Mouse (Mus musculus): ENCODE results near the gene 4930522H14Rik. TPM values are rescaled to one million over a fixed set of nuclear protein-coding genes. Genes with fewer than 3 reads are reported as not detected.

4930522H14Rik gene
- polyA plus RNA-seq (2015; fragmentation: Nextera tagmentation; extraction: Ambion mirVana) = not detected in 2 replicates

- Histone ChIP-seq H3K4me3 (ENCODE audit: low read length) (no peak within 1 kb of the TSS), H3K36me3 (ENCODE audit: control insufficient read depth, insufficient read depth, low read length) (no peaks in the 10 kb centered on the region), H3K9me3 (ENCODE audit: control insufficient read depth, low read length) (no peaks in the 10 kb centered on the region), H3K27ac (ENCODE audit: low read length) (no peak within 1 kb of the TSS), H3K9ac (ENCODE audit: low read depth, low read length) (no peak within 1 kb of the TSS), H3K4me2 (ENCODE audit: low read depth, low read length) (no peak within 1 kb of the TSS), H3K4me1 (ENCODE audit: control insufficient read depth, insufficient read depth, low read length) (no peaks in the 10 kb centered on the region), H3K27me3 (replicated peaks; ENCODE audit: control insufficient read depth, insufficient read depth, low read length) (no peaks in the 10 kb centered on the region)
- ATAC-seq = no peak
- whole genome bisulfite sequencing = 90% methylated on average over 2 of the region's 2 CpGs
Observed at GRCm38 (mm10) chr4:109531111-109531510, at the start of gene 4930522H14Rik. Gene 4930522H14Rik (minus strand): TSS chr4:109531297.

DNA sequence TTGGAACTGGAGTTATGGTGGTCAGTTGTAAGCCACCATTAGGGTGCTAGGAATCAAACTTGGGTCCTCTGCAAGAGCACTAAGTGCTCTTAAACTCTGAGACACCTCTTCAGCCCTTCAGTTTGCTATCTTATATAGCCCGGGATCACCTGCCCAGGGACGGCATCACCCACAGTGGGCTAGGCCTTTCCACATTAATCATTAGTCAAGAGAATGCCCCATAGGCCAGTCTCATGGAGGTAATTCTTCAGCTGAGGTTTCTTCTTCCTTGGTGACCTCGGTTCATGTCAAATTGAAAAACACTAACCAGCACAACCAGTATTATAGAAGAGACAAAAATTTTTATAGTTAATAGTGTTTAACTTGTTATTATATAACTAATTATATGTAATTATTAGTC is 47.3 kb upstream of the 4930522H14Rik start:
- Histone ChIP-seq H3K4me2 (ENCODE audit: low read depth, low read length) (no peak overlapping the region), H3K36me3 (ENCODE audit: control insufficient read depth, insufficient read depth, low read length) (no peaks in the 10 kb centered on the region), H3K27ac (ENCODE audit: low read length) (no peak overlapping the region), H3K27me3 (replicated peaks; ENCODE audit: control insufficient read depth, insufficient read depth, low read length) (no peaks in the 10 kb centered on the region), H3K9me3 (ENCODE audit: control insufficient read depth, low read length) (no peaks in the 10 kb centered on the region), H3K9ac (ENCODE audit: low read depth, low read length) (no peak overlapping the region), H3K4me3 (ENCODE audit: low read length) (no peak overlapping the region), H3K4me1 (ENCODE audit: control insufficient read depth, insufficient read depth, low read length) (no peaks in the 10 kb centered on the region)
- no peak for ATAC-seq
- WGBS = 75% methylated on average over 3 of the region's 3 CpGs

- Histone ChIP-seq H3K4me1 (ENCODE audit: control insufficient read depth, insufficient read depth, low read length) (no peaks in the 10 kb centered on the region), H3K4me3 (ENCODE audit: low read length) (no peak overlapping the region), H3K9me3 (ENCODE audit: control insufficient read depth, low read length) (no peaks in the 10 kb centered on the region), H3K27ac (ENCODE audit: low read length) (no peak overlapping the region), H3K36me3 (ENCODE audit: control insufficient read depth, insufficient read depth, low read length) (no peaks in the 10 kb centered on the region), H3K27me3 (replicated peaks; ENCODE audit: control insufficient read depth, insufficient read depth, low read length) (no peaks in the 10 kb centered on the region), H3K9ac (ENCODE audit: low read depth, low read length) (no peak overlapping the region), H3K4me2 (ENCODE audit: low read depth, low read length) (no peak overlapping the region)
- no peak for ATAC-seq
- 75% methylated on average over 5 of the region's 5 CpGs for WGBS
Observed at GRCm38 (mm10) chr4:109576933-109577332, 45.8 kb upstream of the 4930522H14Rik start.

DNA sequence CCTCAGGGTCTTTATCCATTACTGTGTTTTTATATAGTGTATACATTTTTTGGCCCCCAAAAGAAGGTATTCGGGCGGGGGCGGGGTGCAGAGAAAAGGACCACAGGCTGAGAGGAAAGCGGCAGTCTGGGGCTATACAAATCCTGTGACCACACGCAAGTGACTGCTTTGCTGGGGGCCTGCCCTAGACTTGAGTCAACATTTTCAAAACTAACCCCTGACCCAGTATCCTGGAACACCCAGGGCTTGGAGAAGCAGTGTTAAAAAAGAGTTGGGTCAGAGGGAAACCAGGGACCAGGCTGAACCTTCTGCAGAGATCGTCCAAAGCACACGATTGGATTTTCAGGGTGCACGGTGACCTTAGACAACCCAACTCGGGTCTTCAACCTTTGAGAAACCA is 43.7 kb upstream of the 4930522H14Rik start:
- no peak overlapping the region for H3K4me2 ChIP-seq (ENCODE audit: low read depth, low read length)
- H3K9me3 ChIP-seq (ENCODE audit: control insufficient read depth, low read length) = no peaks in the 10 kb centered on the region
- no peak for ATAC-seq
- H3K4me3 ChIP-seq (ENCODE audit: low read length) = no peak overlapping the region
- no peaks in the 10 kb centered on the region for H3K27me3 ChIP-seq (replicated peaks; ENCODE audit: control insufficient read depth, insufficient read depth, low read length)
- no peaks in the 10 kb centered on the region for H3K36me3 ChIP-seq (ENCODE audit: control insufficient read depth, insufficient read depth, low read length)
- H3K27ac ChIP-seq (ENCODE audit: low read length) = no peak overlapping the region
- WGBS = 77% methylated on average over 9 of the region's 9 CpGs
- no peak overlapping the region for H3K9ac ChIP-seq (ENCODE audit: low read depth, low read length)
- no peaks in the 10 kb centered on the region for H3K4me1 ChIP-seq (ENCODE audit: control insufficient read depth, insufficient read depth, low read length)

- no peak for ATAC-seq
Observed at GRCm38 (mm10) chr4:109574331-109574730, 43.2 kb upstream of the 4930522H14Rik start.

DNA sequence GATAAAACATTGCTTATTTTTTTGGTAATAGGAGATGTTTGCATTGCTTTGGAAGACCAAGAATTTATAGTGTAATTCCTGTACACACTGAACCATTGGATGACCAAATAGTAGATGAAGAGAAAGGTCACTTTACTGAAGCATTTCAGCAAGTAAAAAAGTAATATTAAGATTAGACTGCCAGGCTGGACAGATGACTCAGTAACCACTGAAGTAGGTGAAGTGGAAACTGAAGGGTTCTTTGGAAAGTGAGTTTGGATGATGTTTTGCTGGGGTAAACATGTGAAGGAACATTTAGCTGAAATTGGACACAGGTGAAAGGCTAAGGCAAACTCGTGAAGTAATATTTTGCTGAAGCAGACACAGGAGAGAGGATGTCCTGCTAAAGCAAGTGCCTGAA is 41.5 kb upstream of the 4930522H14Rik start:
- 83% methylated on average over 1 of the region's 1 CpGs for WGBS
- Histone ChIP-seq H3K36me3 (ENCODE audit: control insufficient read depth, insufficient read depth, low read length) (no peaks in the 10 kb centered on the region), H3K9me3 (ENCODE audit: control insufficient read depth, low read length) (no peaks in the 10 kb centered on the region), H3K27ac (ENCODE audit: low read length) (no peak overlapping the region), H3K4me1 (ENCODE audit: control insufficient read depth, insufficient read depth, low read length) (no peaks in the 10 kb centered on the region), H3K4me3 (ENCODE audit: low read length) (no peak overlapping the region), H3K4me2 (ENCODE audit: low read depth, low read length) (no peak overlapping the region), H3K9ac (ENCODE audit: low read depth, low read length) (no peak overlapping the region), H3K27me3 (replicated peaks; ENCODE audit: control insufficient read depth, insufficient read depth, low read length) (no peaks in the 10 kb centered on the region)
- ATAC-seq = no peak

More at GRCm38 (mm10) chr4:109574331-109574730, 43.2 kb upstream of the 4930522H14Rik start:
- Histone ChIP-seq H3K9me3 (ENCODE audit: control insufficient read depth, low read length) (no peaks in the 10 kb centered on the region), H3K9ac (ENCODE audit: low read depth, low read length) (no peak overlapping the region), H3K4me3 (ENCODE audit: low read length) (no peak overlapping the region), H3K36me3 (ENCODE audit: control insufficient read depth, insufficient read depth, low read length) (no peaks in the 10 kb centered on the region), H3K27ac (ENCODE audit: low read length) (no peak overlapping the region), H3K27me3 (replicated peaks; ENCODE audit: control insufficient read depth, insufficient read depth, low read length) (no peaks in the 10 kb centered on the region), H3K4me2 (ENCODE audit: low read depth, low read length) (no peak overlapping the region), H3K4me1 (ENCODE audit: control insufficient read depth, insufficient read depth, low read length) (no peaks in the 10 kb centered on the region)
- 51% methylated on average over 8 of the region's 8 CpGs for WGBS

DNA sequence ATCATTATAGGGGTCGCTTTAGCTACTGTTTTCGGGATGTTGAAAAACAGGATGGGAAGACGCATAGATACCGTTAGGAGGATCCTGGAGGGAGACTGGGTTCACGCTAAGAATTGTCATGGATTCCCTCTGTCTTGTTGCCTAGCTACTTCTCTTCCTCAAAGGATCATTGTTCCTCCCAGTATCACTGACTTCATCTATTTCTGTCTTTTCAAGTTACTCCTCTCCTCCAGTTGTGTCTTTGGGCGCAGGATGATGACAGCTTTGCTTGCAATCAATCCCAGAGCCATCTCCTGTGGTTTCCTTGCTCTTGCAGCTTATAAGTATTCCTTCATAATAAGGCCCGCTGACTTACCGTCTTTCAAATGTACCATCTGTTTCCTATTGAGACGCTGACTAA is 38.3 kb upstream of the 4930522H14Rik start:
- Histone ChIP-seq H3K36me3 (ENCODE audit: control insufficient read depth, insufficient read depth, low read length) (no peaks in the 10 kb centered on the region), H3K9ac (ENCODE audit: low read depth, low read length) (no peak overlapping the region), H3K4me3 (ENCODE audit: low read length) (no peak overlapping the region), H3K9me3 (ENCODE audit: control insufficient read depth, low read length) (no peaks in the 10 kb centered on the region), H3K4me2 (ENCODE audit: low read depth, low read length) (no peak overlapping the region), H3K27me3 (replicated peaks; ENCODE audit: control insufficient read depth, insufficient read depth, low read length) (no peaks in the 10 kb centered on the region), H3K4me1 (ENCODE audit: control insufficient read depth, insufficient read depth, low read length) (no peaks in the 10 kb centered on the region), H3K27ac (ENCODE audit: low read length) (no peak overlapping the region)
- no peak for ATAC-seq
- WGBS = 79% methylated on average over 9 of the region's 9 CpGs

DNA sequence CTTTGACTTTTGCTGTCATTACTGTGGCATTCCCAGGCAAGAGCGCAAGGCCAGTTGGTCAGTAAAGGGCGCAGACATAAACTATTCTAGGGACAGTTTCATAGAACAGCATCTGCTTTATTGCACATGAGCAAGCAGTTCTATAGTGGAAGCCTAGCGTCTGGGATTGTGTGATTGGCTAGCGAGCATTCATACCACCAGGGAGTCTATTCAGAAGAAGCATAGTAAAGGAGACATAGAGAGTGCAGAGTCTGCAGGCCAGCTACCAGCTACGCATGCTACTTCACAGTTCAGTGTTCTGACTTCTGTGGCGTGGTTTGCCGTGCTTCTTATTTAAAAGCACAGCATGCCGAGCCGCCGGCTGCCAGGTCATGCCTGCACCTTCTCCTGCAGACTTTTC is 37.9 kb upstream of the 4930522H14Rik start:
- Histone ChIP-seq H3K36me3 (ENCODE audit: control insufficient read depth, insufficient read depth, low read length) (no peaks in the 10 kb centered on the region), H3K9me3 (ENCODE audit: control insufficient read depth, low read length) (no peaks in the 10 kb centered on the region), H3K27ac (ENCODE audit: low read length) (no peak overlapping the region), H3K4me1 (ENCODE audit: control insufficient read depth, insufficient read depth, low read length) (no peaks in the 10 kb centered on the region), H3K4me2 (ENCODE audit: low read depth, low read length) (no peak overlapping the region), H3K9ac (ENCODE audit: low read depth, low read length) (no peak overlapping the region), H3K4me3 (ENCODE audit: low read length) (no peak overlapping the region), H3K27me3 (replicated peaks; ENCODE audit: control insufficient read depth, insufficient read depth, low read length) (no peaks in the 10 kb centered on the region)
- 86% methylated on average over 10 of the region's 10 CpGs for WGBS
- no peak for ATAC-seq

DNA sequence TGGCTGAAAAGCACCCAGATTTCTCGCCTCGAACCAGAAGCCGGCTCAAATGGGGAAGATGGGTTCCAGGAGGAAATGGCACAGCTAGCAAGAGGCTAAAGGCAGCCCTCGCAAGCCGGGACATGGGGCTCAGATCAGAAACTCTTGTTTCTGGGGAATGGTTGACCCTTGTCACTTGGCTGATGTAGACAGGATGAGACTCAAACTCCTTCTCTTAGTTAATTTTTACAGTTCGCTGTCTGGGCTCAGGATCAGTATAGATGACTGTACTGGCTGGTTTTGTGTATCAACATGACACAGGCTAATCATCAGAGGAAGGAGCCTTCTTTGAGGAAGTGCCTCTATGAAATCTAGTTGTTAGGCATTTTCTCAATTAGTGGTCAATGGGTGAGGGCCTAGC is 33.6 kb upstream of the 4930522H14Rik start:
- Histone ChIP-seq H3K27me3 (replicated peaks; ENCODE audit: control insufficient read depth, insufficient read depth, low read length) (no peaks in the 10 kb centered on the region), H3K36me3 (ENCODE audit: control insufficient read depth, insufficient read depth, low read length) (no peaks in the 10 kb centered on the region), H3K27ac (ENCODE audit: low read length) (no peak overlapping the region), H3K9ac (ENCODE audit: low read depth, low read length) (no peak overlapping the region), H3K4me3 (ENCODE audit: low read length) (no peak overlapping the region), H3K4me2 (ENCODE audit: low read depth, low read length) (no peak overlapping the region), H3K9me3 (ENCODE audit: control insufficient read depth, low read length) (no peaks in the 10 kb centered on the region), H3K4me1 (ENCODE audit: control insufficient read depth, insufficient read depth, low read length) (no peaks in the 10 kb centered on the region)
- ATAC-seq = no peak
- WGBS = 91% methylated on average over 6 of the region's 6 CpGs
